ENCODE assay signal across 20 mouse cellular contexts in the genomic region with DNA sequence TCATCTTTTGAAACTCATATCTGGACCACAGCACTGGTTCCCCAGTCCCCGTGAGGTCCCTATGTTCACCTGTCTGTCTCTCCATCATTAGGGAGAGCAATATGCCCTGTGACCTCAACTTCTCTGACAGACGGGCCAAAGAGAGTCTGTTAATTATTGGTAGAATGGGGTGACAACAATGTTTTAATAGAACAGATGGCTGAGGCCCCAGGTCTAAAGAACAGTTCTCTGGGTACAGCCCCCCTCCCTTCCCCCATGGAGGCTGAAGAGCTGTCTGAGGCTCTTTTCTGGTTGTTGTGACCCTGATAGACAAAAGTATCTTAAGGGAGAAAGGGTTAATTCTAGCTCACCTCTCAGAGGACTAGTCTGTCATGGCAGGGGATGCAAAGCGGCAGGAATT. TPM values are rescaled to one million over a fixed set of nuclear protein-coding genes. Genes with fewer than 3 reads are reported as not detected.
DNase-seq lines count a peak whose midpoint lies in the region; ATAC-seq and TF ChIP-seq lines count a peak whose summit lies in the region.
"Had no signal": no experiment of that assay in that cellular context is flagged by ENCODE, and none has a peak within 500 bp of the region (broad histone marks: within the 10 kb centered on the region; RNA-seq: fewer than 3 reads in every experiment).

No protein-coding gene starts in this region.

- TF ChIP-seq POLR2A in kidney, adult 2 months (IDR thresholded peaks at IDR 0.05; ENCODE audit: low read depth, low read length), result no peak

- H3K27ac ChIP-seq in kidney, adult 2 months (ENCODE audit: insufficient read depth, low read depth, low read length), result peak overlapping the region; percentile 57
- H3K27ac ChIP-seq in kidney, embryonic 16.5 days (ENCODE audit: low read length), result no peak overlapping the region
- H3K27ac ChIP-seq: embryonic facial prominence, embryonic 15.5 days; forebrain, embryonic 10.5 days; heart, embryonic 13.5 days had no signal

- DNase-seq in kidney, adult 2 months, result peak; percentile 84
- peak; percentile 59 to 69 for DNase-seq in kidney, postnatal 25 days
- DNase-seq in cerebellum, adult 9-10 months, result no peak
- DNase-seq: adrenal gland, adult 2 months; adrenal gland, postnatal 25 days; cerebellum, adult 18-20 months; cerebellum, postnatal 14 days; embryo, embryonic 11 days; gastrocnemius, postnatal 36 days; heart, adult 11 months; heart, postnatal 36 days had no signal

- ATAC-seq in kidney, embryonic 16.5 days (ENCODE audit: low FRiP score, low TSS enrichment), result no peak
- no peak for ATAC-seq in megakaryocyte, adult 5-6 weeks (ENCODE audit: poor library complexity, severe bottlenecking)
- ATAC-seq: forebrain, embryonic 14.5 days had no signal

- peaks cover 5% of the 10 kb centered on the region for H3K9me3 ChIP-seq in kidney, embryonic 16.5 days (ENCODE audit: low read length)
- H3K9me3 ChIP-seq in megakaryocyte, embryonic 14.5 days, result peaks cover 15% of the 10 kb centered on the region
- H3K9me3 ChIP-seq: embryonic facial prominence, embryonic 15.5 days; forebrain, embryonic 10.5 days; heart, embryonic 13.5 days had no signal

- no peaks in the 10 kb centered on the region for H3K36me3 ChIP-seq in kidney, adult 2 months (ENCODE audit: control insufficient read depth, insufficient read depth, low read length)
- H3K36me3 ChIP-seq in kidney, embryonic 16.5 days (ENCODE audit: insufficient read depth, low read length), result no peaks in the 10 kb centered on the region
- no peaks in the 10 kb centered on the region for H3K36me3 ChIP-seq in megakaryocyte, embryonic 14.5 days (replicated peaks; ENCODE audit: low read length)
- H3K36me3 ChIP-seq: embryonic facial prominence, embryonic 15.5 days; forebrain, embryonic 10.5 days; heart, embryonic 13.5 days had no signal

- 65% methylated on average over 3 of the region's 3 CpGs for WGBS in kidney, adult 2 months
- WGBS in kidney, embryonic 16.5 days, result 67% methylated on average over 3 of the region's 3 CpGs

- no peaks in the 10 kb centered on the region for H3K27me3 ChIP-seq in kidney, adult 2 months (replicated peaks; ENCODE audit: control insufficient read depth, insufficient read depth, low read length)
- no peaks in the 10 kb centered on the region for H3K27me3 ChIP-seq in kidney, embryonic 16.5 days (ENCODE audit: insufficient read depth, low read length)
- peaks cover 10% of the 10 kb centered on the region for H3K27me3 ChIP-seq in megakaryocyte, embryonic 14.5 days (replicated peaks)
- H3K27me3 ChIP-seq: embryonic facial prominence, embryonic 15.5 days; heart, embryonic 13.5 days had no signal

- H3K9ac ChIP-seq in kidney, embryonic 16.5 days (replicated peaks; ENCODE audit: low read length), result no peak overlapping the region
- H3K9ac ChIP-seq: embryonic facial prominence, embryonic 15.5 days; heart, embryonic 13.5 days had no signal

- H3K4me2 ChIP-seq in kidney, embryonic 16.5 days (replicated peaks; ENCODE audit: low read depth, low read length), result no peak overlapping the region
- H3K4me2 ChIP-seq: embryonic facial prominence, embryonic 15.5 days; heart, embryonic 13.5 days had no signal

- no peak overlapping the region for H3K4me3 ChIP-seq in kidney, adult 2 months (ENCODE audit: insufficient read depth, low read depth, low read length)
- H3K4me3 ChIP-seq in kidney, embryonic 16.5 days (ENCODE audit: low read length), result no peak overlapping the region
- H3K4me3 ChIP-seq in megakaryocyte, embryonic 14.5 days (replicated peaks), result peak overlapping the region; percentile 3
- H3K4me3 ChIP-seq: embryonic facial prominence, embryonic 15.5 days; erythroblast, embryonic 14.5 days; forebrain, embryonic 10.5 days; heart, embryonic 13.5 days had no signal

- TF ChIP-seq CTCF in kidney, adult 2 months (conservative IDR thresholded peaks at IDR 0.05; ENCODE audit: insufficient read depth, insufficient read length, low read depth, low read length), result no peak

- peaks cover 16% of the 10 kb centered on the region for H3K4me1 ChIP-seq in kidney, adult 2 months (ENCODE audit: control insufficient read depth, insufficient read depth, low read length)
- H3K4me1 ChIP-seq in kidney, embryonic 16.5 days (ENCODE audit: insufficient read depth, low read length), result peaks cover 4% of the 10 kb centered on the region; the same call in 1 of the 2 replicates
- H3K4me1 ChIP-seq in megakaryocyte, embryonic 14.5 days, result peaks cover 3% of the 10 kb centered on the region; the same call in 1 of the 2 replicates
- H3K4me1 ChIP-seq: forebrain, embryonic 10.5 days had no signal

RNA-seq across cellular contexts. Expression of gene Srsf10, which starts 37.2 kb away (rescaled TPM):
- 43.4 TPM in 2 replicates for polyA plus RNA-seq in kidney, adult 2 months (2012; rRNA removed)
- polyA plus RNA-seq in kidney, embryonic 16.5 days (2015; fragmentation: Nextera tagmentation; extraction: Ambion mirVana), result 242 and 253 TPM in 2 replicates
- 81.0 and 110 TPM in 2 replicates for polyA plus RNA-seq in megakaryocyte, embryonic 14.5 days (2012; ENCODE audit: insufficient read depth, low replicate concordance)
- 104 and 125 TPM in 2 replicates for total RNA-seq in megakaryocyte, adult 5-6 weeks (2015)
- 130 and 147 TPM in 2 replicates for total RNA-seq in megakaryocyte, adult 5-6 weeks (2017)

RNA-seq across cellular contexts. Expression of gene Pnrc2, which starts 55.3 kb away (rescaled TPM):
- polyA plus RNA-seq in kidney, adult 2 months (2012; rRNA removed), result 17.7 and 23.3 TPM in 2 replicates
- polyA plus RNA-seq in kidney, embryonic 16.5 days (2015; fragmentation: Nextera tagmentation; extraction: Ambion mirVana), result 211 and 212 TPM in 2 replicates
- 6.2 TPM in 1 of 2 replicates, not detected in the other for polyA plus RNA-seq in megakaryocyte, embryonic 14.5 days (2012; ENCODE audit: insufficient read depth, low replicate concordance)
- 248 and 273 TPM in 2 replicates for total RNA-seq in megakaryocyte, adult 5-6 weeks (2015)
- 249 and 251 TPM in 2 replicates for total RNA-seq in megakaryocyte, adult 5-6 weeks (2017)

RNA-seq across cellular contexts. Expression of gene Myom3, which starts 58.9 kb away (rescaled TPM):
- 0.10 and 1.5 TPM in 2 replicates for polyA plus RNA-seq in kidney, adult 2 months (2012; rRNA removed)
- 0.76 and 0.86 TPM in 2 replicates for polyA plus RNA-seq in kidney, embryonic 16.5 days (2015; fragmentation: Nextera tagmentation; extraction: Ambion mirVana)
- not detected in 2 replicates for polyA plus RNA-seq in megakaryocyte, embryonic 14.5 days (2012; ENCODE audit: insufficient read depth, low replicate concordance)
- total RNA-seq in megakaryocyte, adult 5-6 weeks (2015), result not detected in 2 replicates
- not detected in 2 replicates for total RNA-seq in megakaryocyte, adult 5-6 weeks (2017)
- total RNA-seq: common myeloid progenitor, adult 5-6 weeks had no signal
- polyA plus RNA-seq: erythroblast, embryonic 14.5 days had no signal
